Mouse (Mus musculus): Measurements from ENCODE around the gene St8sia1.

GRCm38 (mm10) chr6:142793468-142793867 is 170.8 kb downstream of the St8sia1 start:
- no peak for TF ChIP-seq GATA1 (IDR thresholded peaks at IDR 0.05; ENCODE audit: low read length)
- no peak for TF ChIP-seq TAL1 (IDR thresholded peaks at IDR 0.05; ENCODE audit: low read length)
